Mouse (Mus musculus) MEL (cell line): ENCODE data around the gene Cklf.
"Not testable (repeated sequence)": the region's sequence is repeated elsewhere in the genome, so short reads cannot be mapped to it uniquely, and the experiment has no call there.

Experiments
- CTCF ChIP-seq, 3 experiments: IDR thresholded peaks in 2 of 3; conservative IDR thresholded peaks in 1 of 3; 2 replicates each; pipeline ENCODE4 v1.5.1; 2011 to 2012; ENCODE audit warnings: low read length in 3 of 3, low read depth in 2 of 3, mild to moderate bottlenecking in 2 of 3, improper control_type of control experiment in 1 of 3, inconsistent platforms in 1 of 3, mixed read lengths in 1 of 3, moderate library complexity in 1 of 3; ENCODE audit not compliant: control insufficient read depth in 1 of 3, insufficient read depth in 1 of 3, poor library complexity in 1 of 3, severe bottlenecking in 1 of 3
- GATA1 ChIP-seq: IDR thresholded peaks from 2 replicates; pipeline ENCODE4 v1.6.1; 2011; ENCODE audit warnings: low read depth, low read length, improper control_type of control experiment
- POLR2AphosphoS5 ChIP-seq: IDR thresholded peaks from 2 replicates; pipeline ENCODE4 v1.6.1; 2012; ENCODE audit warnings: low read depth, borderline replicate concordance, mild to moderate bottlenecking, inconsistent platforms, low read length, moderate library complexity, mixed read lengths
- ZNF384 ChIP-seq: IDR thresholded peaks from 2 replicates; pipeline ENCODE4 v1.6.1; 2012; ENCODE audit warnings: low read depth, mild to moderate bottlenecking, inconsistent platforms, low read length, improper control_type of control experiment

DNA sequence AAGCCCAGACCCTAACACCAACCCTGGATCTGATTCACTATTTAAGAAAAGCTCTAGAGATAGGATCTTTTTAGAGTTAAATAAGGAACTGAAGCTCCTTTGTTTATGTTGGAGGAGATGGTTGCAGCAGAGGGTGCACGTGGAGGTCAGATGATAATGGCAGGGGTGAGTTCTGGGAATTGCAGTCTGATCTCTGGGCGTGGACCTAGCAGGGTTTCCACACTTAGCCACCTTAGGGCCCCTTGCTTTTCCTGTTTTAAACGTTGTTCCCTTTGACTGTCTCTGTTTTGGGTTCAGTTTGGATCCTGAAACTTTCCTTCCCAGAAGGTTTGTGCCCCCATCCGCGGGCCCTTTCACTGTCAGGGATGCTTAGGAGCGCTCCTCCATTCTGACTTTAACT, 57.7 kb downstream of the Cklf start:
- not testable (repeated sequence) for TF ChIP-seq POLR2AphosphoS5; CTCF (IDR thresholded peaks at IDR 0.05 in 2 of 3, conservative IDR thresholded peaks at IDR 0.05 in 1 of 3; ENCODE audit: control insufficient read depth in 1 of 3, insufficient read depth in 1 of 3, low read depth in 2 of 3, low read length in 3 of 3, poor library complexity in 1 of 3, severe bottlenecking in 1 of 3); ZNF384; GATA1
